Mouse (Mus musculus) brain, embryonic 14.5 days (tissue): ENCODE data around the gene Arhgef3.

Source experiments
- CTCF ChIP-seq: fragments of 200-500 bp; IDR thresholded peaks from 2 replicates; pipeline ENCODE4 v1.5.1; 2012; ENCODE audit warnings: inconsistent platforms, mild to moderate bottlenecking, moderate library complexity, borderline replicate concordance; ENCODE audit not compliant: insufficient read depth, insufficient read length; ENCODE audit errors: extremely low read depth
- POLR2A ChIP-seq: fragments of 200-500 bp; IDR thresholded peaks from 2 replicates; pipeline ENCODE4 v1.6.1; 2012; ENCODE audit warnings: mild to moderate bottlenecking, inconsistent platforms, borderline replicate concordance; ENCODE audit not compliant: poor library complexity, insufficient read depth, insufficient read length, severe bottlenecking; ENCODE audit errors: extremely low read depth

- no peak for TF ChIP-seq POLR2A
- TF ChIP-seq CTCF, result no peak
These were observed 60.6 kb downstream of the Arhgef3 start for GRCm38 (mm10) chr14:27175343-27175742.
